Comparison of ENCODE assay signal across 10 mouse cellular contexts in the genomic region with DNA sequence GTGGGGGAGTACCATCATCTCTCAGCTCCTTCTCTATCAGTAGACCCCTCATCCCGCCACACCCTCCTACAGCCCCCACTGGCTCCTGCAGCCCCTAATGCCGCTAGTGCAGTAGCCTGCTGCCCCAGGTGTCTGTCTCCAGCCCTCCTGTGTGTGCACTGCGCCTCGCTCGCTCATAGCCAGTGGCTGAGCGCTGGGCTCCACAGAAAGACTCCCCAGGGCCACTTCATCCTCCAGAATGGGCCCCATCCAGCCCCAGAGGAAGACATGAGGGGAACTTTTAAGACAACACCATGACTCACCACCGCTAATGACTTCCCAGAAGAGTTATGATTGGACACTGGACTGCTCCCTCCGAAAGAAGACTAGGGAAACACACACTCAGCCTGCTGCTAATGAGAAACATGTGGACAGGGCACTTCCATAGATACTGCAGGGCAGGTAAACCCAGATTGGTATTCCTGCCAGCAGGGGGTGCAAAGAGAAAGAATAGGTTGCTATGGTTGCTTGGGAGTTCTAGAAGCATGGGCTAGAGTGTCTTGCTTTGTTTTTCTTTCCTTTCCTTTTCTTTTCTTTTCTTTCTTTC. TPM values are rescaled to one million over a fixed set of nuclear protein-coding genes. Genes with fewer than 3 reads are reported as not detected.
DNase-seq lines count a peak whose midpoint lies in the region; ATAC-seq and TF ChIP-seq lines count a peak whose summit lies in the region.
"Had no signal": no experiment of that assay in that cellular context is flagged by ENCODE, and none has a peak within 500 bp of the region (broad histone marks: within the 10 kb centered on the region; RNA-seq: fewer than 3 reads in every experiment).

No protein-coding gene starts in this region.

- peak; percentile 55 for TF ChIP-seq CTCF in layer of hippocampus, adult 2 months (conservative IDR thresholded peaks at IDR 0.05)
- peak; percentile 72 for TF ChIP-seq CTCF in lung, postnatal 0 days (IDR thresholded peaks at IDR 0.05)

- no peak for TF ChIP-seq EP300 in lung, postnatal 0 days (IDR thresholded peaks at IDR 0.05)

- no peaks in the 10 kb centered on the region for H3K36me3 ChIP-seq in lung, postnatal 0 days (ENCODE audit: insufficient read depth, low read length)
- no peaks in the 10 kb centered on the region for H3K36me3 ChIP-seq in forebrain, embryonic 13.5 days (ENCODE audit: poor library complexity, severe bottlenecking)
- H3K36me3 ChIP-seq: midbrain, embryonic 13.5 days had no signal

- H3K4me1 ChIP-seq in lung, postnatal 0 days (ENCODE audit: insufficient read depth, low read depth, low read length): no peaks in the 10 kb centered on the region
- H3K4me1 ChIP-seq in forebrain, embryonic 13.5 days: peaks cover 7% of the 10 kb centered on the region; the same call in 1 of the 2 replicates
- H3K4me1 ChIP-seq: midbrain, embryonic 13.5 days had no signal

- no peak for DNase-seq in layer of hippocampus, adult 2 months (ENCODE audit: low spot score in 2 of 2)
- no peak for DNase-seq in layer of hippocampus, postnatal 10 days (ENCODE audit: low spot score in 2 of 2)
- peak; percentile 41 for DNase-seq in MN1 (ENCODE audit: low spot score)
- DNase-seq in embryo, embryonic 9.5 days (ENCODE audit: extremely low spot score): peak; percentile 24
- DNase-seq in lung, postnatal 0 days (ENCODE audit: low spot score): peak; percentile 43
- no peak for DNase-seq in cerebellum, postnatal 25 days
- DNase-seq in layer of hippocampus, adult 9-10 months (ENCODE audit: low spot score): no peak

- H3K27ac ChIP-seq in layer of hippocampus, adult 2 months: no peak overlapping the region
- no peak overlapping the region for H3K27ac ChIP-seq in lung, postnatal 0 days (ENCODE audit: low read length)
- H3K27ac ChIP-seq in forebrain, embryonic 13.5 days: no peak overlapping the region
- H3K27ac ChIP-seq: midbrain, embryonic 13.5 days had no signal

- H3K27me3 ChIP-seq in lung, postnatal 0 days (replicated peaks; ENCODE audit: insufficient read depth, low read length): no peaks in the 10 kb centered on the region
- peaks cover 22% of the 10 kb centered on the region for H3K27me3 ChIP-seq in forebrain, embryonic 13.5 days

- no peaks in the 10 kb centered on the region for H3K9me3 ChIP-seq in lung, postnatal 0 days (ENCODE audit: low read length)
- no peaks in the 10 kb centered on the region for H3K9me3 ChIP-seq in forebrain, embryonic 13.5 days (replicated peaks)
- H3K9me3 ChIP-seq: midbrain, embryonic 13.5 days had no signal

- no peak overlapping the region for H3K9ac ChIP-seq in lung, postnatal 0 days (replicated peaks; ENCODE audit: low read depth)
- H3K9ac ChIP-seq in forebrain, embryonic 13.5 days: no peak overlapping the region
- H3K9ac ChIP-seq: midbrain, embryonic 13.5 days had no signal

- H3K4me3 ChIP-seq in layer of hippocampus, adult 2 months: no peak overlapping the region
- H3K4me3 ChIP-seq in lung, postnatal 0 days (ENCODE audit: low read depth, low read length): no peak overlapping the region
- no peak overlapping the region for H3K4me3 ChIP-seq in forebrain, embryonic 13.5 days
- H3K4me3 ChIP-seq: midbrain, embryonic 13.5 days had no signal

- no peak for ATAC-seq in lung, postnatal 0 days
- no peak for ATAC-seq in forebrain, embryonic 13.5 days
- ATAC-seq: midbrain, embryonic 13.5 days had no signal

- no peak overlapping the region for H3K4me2 ChIP-seq in lung, postnatal 0 days (replicated peaks; ENCODE audit: low read depth, low read length)
- H3K4me2 ChIP-seq in forebrain, embryonic 13.5 days: no peak overlapping the region
- H3K4me2 ChIP-seq: midbrain, embryonic 13.5 days had no signal

- WGBS in lung, postnatal 0 days: 67% methylated on average over 8 of the region's 8 CpGs
- WGBS in forebrain, embryonic 13.5 days: 76% methylated on average over 8 of the region's 8 CpGs

RNA-seq across cellular contexts. Expression of gene Npffr1, which starts 15.5 kb away (rescaled TPM):
- 1 to 10 TPM; 4.0 to 4.7 TPM for total RNA-seq in layer of hippocampus, adult 2 months (2021)
- total RNA-seq in layer of hippocampus, postnatal 10 days (2021): 1 to 10 TPM; 4.1 to 4.5 TPM
- polyA plus RNA-seq in lung, postnatal 0 days (2015; fragmentation: Nextera tagmentation; extraction: Ambion mirVana): 0.19 and 0.54 TPM in 2 replicates
- 0.24 and 0.36 TPM in 2 replicates for polyA plus RNA-seq in forebrain, embryonic 13.5 days (2015; fragmentation: Nextera tagmentation; extraction: Ambion mirVana)
- total RNA-seq: heart, postnatal 14 days had no signal

RNA-seq across cellular contexts. Expression of gene Ppa1, which starts 37.6 kb away (rescaled TPM):
- total RNA-seq in layer of hippocampus, adult 2 months (2021): 10 to 100 TPM; 96.5 to 98.5 TPM
- 100 to 1,000 TPM; 117 to 126 TPM for total RNA-seq in layer of hippocampus, postnatal 10 days (2021)
- 39.8 and 40.1 TPM in 2 replicates for polyA plus RNA-seq in lung, postnatal 0 days (2015; fragmentation: Nextera tagmentation; extraction: Ambion mirVana)
- polyA plus RNA-seq in forebrain, embryonic 13.5 days (2015; fragmentation: Nextera tagmentation; extraction: Ambion mirVana): 285 and 287 TPM in 2 replicates

Comparison
In these comparisons a context has a peak if more than half of its experiments do, and no peak if none do; other contexts are left out.
1. DNase-seq: peak in MN1 (single experiment), embryo, embryonic 9.5 days (single experiment) and lung, postnatal 0 days (single experiment); none in layer of hippocampus, adult 2 months (0 of 2), layer of hippocampus, postnatal 10 days (0 of 2), cerebellum, postnatal 25 days (0 of 2) and layer of hippocampus, adult 9-10 months (single experiment).